In the genomic region with DNA sequence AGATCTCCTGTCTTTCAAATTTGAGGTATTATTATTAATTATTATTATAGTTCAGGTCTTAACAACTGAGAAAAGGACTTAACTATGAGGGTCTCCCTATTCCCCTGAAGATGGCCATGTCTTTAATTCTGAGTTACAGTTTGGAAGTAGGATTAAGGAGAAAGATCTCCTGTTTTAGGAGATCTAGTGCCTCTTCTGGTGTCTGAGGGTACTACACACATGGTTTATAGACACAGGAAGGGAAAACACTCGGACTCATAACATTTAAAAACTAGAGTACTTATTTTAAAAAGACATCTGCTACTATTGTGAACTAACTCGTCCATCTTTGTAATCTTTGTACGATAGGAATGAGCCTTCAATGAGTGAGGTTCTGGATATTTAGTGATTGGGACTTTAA, we compare ENCODE assay signal across 30 mouse cellular contexts. TPM values are rescaled to one million over a fixed set of nuclear protein-coding genes. Genes with fewer than 3 reads are reported as not detected.
DNase-seq lines count a peak whose midpoint lies in the region; ATAC-seq and TF ChIP-seq lines count a peak whose summit lies in the region.
"Had no signal": no experiment of that assay in that cellular context is flagged by ENCODE, and none has a peak within 500 bp of the region (broad histone marks: within the 10 kb centered on the region; RNA-seq: fewer than 3 reads in every experiment).

No protein-coding gene starts in this region.

- H3K27ac ChIP-seq in kidney, postnatal 0 days = no peak overlapping the region
- no peak overlapping the region for H3K27ac ChIP-seq in MEL (ENCODE audit: control insufficient read depth, low read depth, low read length)
- H3K27ac ChIP-seq: embryonic facial prominence, embryonic 15.5 days; liver, embryonic 13.5 days; stomach, embryonic 15.5 days had no signal

- no peak overlapping the region for H3K4me3 ChIP-seq in kidney, postnatal 0 days (replicated peaks; ENCODE audit: low read depth, low read length)
- H3K4me3 ChIP-seq in MEL (ENCODE audit: control insufficient read depth in 1 of 2, insufficient read depth in 1 of 2, low read depth in 2 of 2, low read length in 2 of 2) = no peak overlapping the region
- H3K4me3 ChIP-seq: embryonic facial prominence, embryonic 15.5 days; heart, embryonic 12.5 days; liver, embryonic 13.5 days; stomach, embryonic 15.5 days had no signal

- TF ChIP-seq RAD21 in MEL (IDR thresholded peaks at IDR 0.05; ENCODE audit: low read depth, low read length) = peak; percentile 4

- no peak for TF ChIP-seq POLR2A in MEL (IDR thresholded peaks at IDR 0.05; ENCODE audit: control insufficient read depth in 1 of 2, insufficient read depth in 1 of 2, low read depth in 1 of 2, low read length in 2 of 2, poor library complexity in 1 of 2)

- 69% methylated on average over 3 of the region's 3 CpGs for WGBS in kidney, postnatal 0 days

- no peak for ATAC-seq in kidney, postnatal 0 days (replicated peaks; ENCODE audit: low FRiP score, low read depth)
- ATAC-seq: activated CD4-positive, CD25-positive, alpha-beta regulatory T cell, adult 4 months; midbrain, embryonic 16.5 days had no signal

- H3K4me2 ChIP-seq in kidney, postnatal 0 days (ENCODE audit: low read length) = no peak overlapping the region
- H3K4me2 ChIP-seq: embryonic facial prominence, embryonic 15.5 days; heart, embryonic 12.5 days; liver, embryonic 13.5 days; stomach, embryonic 15.5 days had no signal

- no peaks in the 10 kb centered on the region for H3K4me1 ChIP-seq in kidney, postnatal 0 days (replicated peaks; ENCODE audit: insufficient read depth, low read length)
- H3K4me1 ChIP-seq in MEL (ENCODE audit: control insufficient read depth in 1 of 2, insufficient read depth in 2 of 2, low read length in 2 of 2) = peaks cover 0 to 6% of the 10 kb centered on the region in 2 experiments; a peak in 2 of 4 replicates
- H3K4me1 ChIP-seq: embryonic facial prominence, embryonic 15.5 days; heart, embryonic 12.5 days; liver, embryonic 13.5 days; stomach, embryonic 15.5 days had no signal

- no peak for DNase-seq in kidney, postnatal 0 days (ENCODE audit: low spot score)
- no peak for DNase-seq in kidney, postnatal 14 days
- peak; percentile 8 for DNase-seq in thymus, postnatal 4 days
- no peak for DNase-seq in thymus, postnatal 10 days (ENCODE audit: low spot score in 2 of 2)
- peak; percentile 41 for DNase-seq in MEL (ENCODE audit: low read depth, low spot score)
- DNase-seq in urinary bladder, postnatal 36 days (ENCODE audit: low spot score in 2 of 2) = no peak
- no peak for DNase-seq in layer of hippocampus, adult 8-10 months (ENCODE audit: low spot score in 2 of 2)
- DNase-seq: adrenal gland, postnatal 14 days; cerebellum, adult 9-10 months; gastrocnemius, postnatal 36 days; heart, postnatal 4 days; kidney, adult 9 months; liver, embryonic 13.5 days; lung, postnatal 10 days; right cerebral cortex, postnatal 14 days; thymus, postnatal 14 days had no signal

- peak; percentile 22; the same call in 1 of the 2 replicates for TF ChIP-seq CTCF in kidney, postnatal 0 days (IDR thresholded peaks at IDR 0.05; ENCODE audit: low read depth)
- TF ChIP-seq CTCF in MEL (IDR thresholded peaks at IDR 0.05 in 2 of 3, conservative IDR thresholded peaks at IDR 0.05 in 1 of 3; ENCODE audit: control insufficient read depth in 1 of 3, insufficient read depth in 1 of 3, low read depth in 2 of 3, low read length in 3 of 3, poor library complexity in 1 of 3, severe bottlenecking in 1 of 3) = peak in 2 of 3 experiments; percentile 35 to 40; a peak in 3 of 6 replicates

- H3K27me3 ChIP-seq in kidney, postnatal 0 days (ENCODE audit: insufficient read depth, low read length) = no peaks in the 10 kb centered on the region
- no peaks in the 10 kb centered on the region; a peak in 2 of 4 replicates for H3K27me3 ChIP-seq in MEL (ENCODE audit: control insufficient read depth in 1 of 2, insufficient read depth in 2 of 2, low read length in 2 of 2)
- H3K27me3 ChIP-seq: embryonic facial prominence, embryonic 15.5 days; heart, embryonic 12.5 days; liver, embryonic 13.5 days; stomach, embryonic 15.5 days had no signal

- H3K79me2 ChIP-seq in MEL (ENCODE audit: control insufficient read depth, insufficient read depth, low read length, poor library complexity) = no peaks in the 10 kb centered on the region

- TF ChIP-seq EP300 in MEL (IDR thresholded peaks at IDR 0.05; ENCODE audit: low read depth in 1 of 2, low read length in 2 of 2) = no peak

- no peaks in the 10 kb centered on the region for H3K9me3 ChIP-seq in kidney, postnatal 0 days (replicated peaks; ENCODE audit: low read length)
- H3K9me3 ChIP-seq in MEL (replicated peaks; ENCODE audit: insufficient read depth, low read length) = no peaks in the 10 kb centered on the region
- H3K9me3 ChIP-seq: embryonic facial prominence, embryonic 15.5 days; G1E; heart, embryonic 12.5 days; liver, embryonic 13.5 days; stomach, embryonic 15.5 days had no signal

- no peaks in the 10 kb centered on the region for H3K36me3 ChIP-seq in kidney, postnatal 0 days (ENCODE audit: insufficient read depth, low read length)
- H3K36me3 ChIP-seq in MEL (ENCODE audit: control insufficient read depth in 1 of 2, insufficient read depth in 2 of 2, low read length in 2 of 2) = peaks cover 0 to 5% of the 10 kb centered on the region in 2 experiments; a peak in 2 of 4 replicates
- H3K36me3 ChIP-seq: embryonic facial prominence, embryonic 15.5 days; G1E; heart, embryonic 12.5 days; liver, embryonic 13.5 days; stomach, embryonic 15.5 days had no signal

- H3K9ac ChIP-seq in kidney, postnatal 0 days (ENCODE audit: low read depth, low read length) = no peak overlapping the region
- H3K9ac ChIP-seq in MEL (ENCODE audit: control insufficient read depth, low read depth, low read length, poor library complexity, severe bottlenecking) = no peak overlapping the region
- H3K9ac ChIP-seq: embryonic facial prominence, embryonic 15.5 days; heart, embryonic 12.5 days; liver, embryonic 13.5 days; stomach, embryonic 15.5 days had no signal

TF ChIP-seq in MEL, 35 proteins besides CTCF, POLR2A, EP300 and RAD21:
- no peak for TF ChIP-seq ETS1 (IDR thresholded peaks at IDR 0.05; ENCODE audit: low read depth, low read length)
TF ChIP-seq in MEL: peak in this region for 0.

RNA-seq across cellular contexts. Expression of a gene that starts 24.1 kb away (rescaled TPM):
- polyA plus RNA-seq in kidney, postnatal 0 days (2015; fragmentation: Nextera tagmentation; extraction: Ambion mirVana) = not detected in 2 replicates
- not detected in 2 replicates for total RNA-seq in MEL (2012; rRNA removed)
- polyA plus RNA-seq in MEL (2012; ENCODE audit: insufficient read depth in 1 of 2, insufficient read length in 2 of 2, low read depth in 1 of 2, low replicate concordance in 2 of 2, missing spikeins in 1 of 2) = not detected
- total RNA-seq in layer of hippocampus, adult 8-10 months (2022) = not detected
- total RNA-seq: adrenal gland, postnatal 14 days; G1E; gastrocnemius, postnatal 36 days; heart, postnatal 4 days; left cerebral cortex, adult 8-10 months; megakaryocyte, adult 5-6 weeks had no signal
- polyA plus RNA-seq: activated CD4-positive, CD25-positive, alpha-beta regulatory T cell, adult 4 months; embryonic facial prominence, embryonic 15.5 days; forebrain, embryonic 11.5 days; frontal cortex, adult 2 months; G1E; heart, embryonic 12.5 days; large intestine, adult 2 months; limb, embryonic 11.5 days; liver, embryonic 13.5 days; midbrain, embryonic 16.5 days; neural tube, embryonic 11.5 days; spleen, adult 2 months; stomach, embryonic 15.5 days had no signal

RNA-seq across cellular contexts. Expression of a gene that starts 49.0 kb away (rescaled TPM):
- polyA plus RNA-seq in kidney, postnatal 0 days (2015; fragmentation: Nextera tagmentation; extraction: Ambion mirVana) = 0.15 and 0.36 TPM in 2 replicates
- not detected in 2 replicates for total RNA-seq in MEL (2012; rRNA removed)
- polyA plus RNA-seq in MEL (2012; ENCODE audit: insufficient read depth in 1 of 2, insufficient read length in 2 of 2, low read depth in 1 of 2, low replicate concordance in 2 of 2, missing spikeins in 1 of 2) = not detected
- 10 to 100 TPM; 16.5 to 24.2 (median 23.7) TPM for total RNA-seq in layer of hippocampus, adult 8-10 months (2022)
- polyA plus RNA-seq: G1E; heart, embryonic 12.5 days had no signal

Comparison
In these comparisons a context has a peak if more than half of its experiments do, and no peak if none do; other contexts are left out.
1. DNase-seq: peak in thymus, postnatal 4 days (single experiment) and MEL (single experiment); none in kidney, postnatal 0 days (single experiment), kidney, postnatal 14 days (single experiment), thymus, postnatal 10 days (0 of 2), urinary bladder, postnatal 36 days (0 of 2) and layer of hippocampus, adult 8-10 months (0 of 2).
2. RNA of a gene that starts 49.0 kb away (total RNA-seq): 16.5 to 24.2 TPM in layer of hippocampus, adult 8-10 months; not detected in MEL; every median in the first group is over 10 times any median in the second.